Mouse (Mus musculus): ENCODE measurements around the gene Exosc10. TPM values are rescaled to one million over a fixed set of nuclear protein-coding genes. Genes with fewer than 3 reads are reported as not detected.

Exosc10 gene
- polyA plus RNA-seq, 1 experiment from 2014 or later: 97.5 TPM

DNA sequence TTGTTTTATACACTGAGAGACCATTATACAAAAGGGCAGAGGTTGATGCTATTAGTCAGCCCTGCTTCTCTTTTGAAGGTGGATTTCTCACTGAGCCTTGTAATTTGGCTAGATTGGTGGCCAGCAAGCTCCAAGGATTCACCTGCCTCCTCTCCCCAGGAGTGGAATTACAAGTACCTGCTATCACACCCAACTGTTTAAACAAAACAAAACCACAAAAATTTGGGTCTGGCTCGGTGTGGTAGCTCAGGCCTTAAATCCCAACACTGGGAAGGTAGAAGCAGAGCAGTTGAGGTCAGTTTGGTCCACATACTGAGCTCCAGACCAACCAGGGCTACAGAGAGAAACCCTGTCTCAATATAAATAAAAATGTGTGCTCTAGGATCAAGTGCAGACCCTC, 61.6 kb downstream of the Exosc10 start:
- Histone ChIP-seq H3K9ac (replicated peaks) (no peak overlapping the region), H3K4me1 (peaks cover 16% of the 10 kb centered on the region), H3K4me2 (replicated peaks) (no peak overlapping the region), H3K27ac (replicated peaks) (no peak overlapping the region), H3K4me3 (no peak overlapping the region), H3K36me3 (peaks cover 90% of the 10 kb centered on the region), H3K9me3 (no peaks in the 10 kb centered on the region), H3K27me3 (no peaks in the 10 kb centered on the region)
- ATAC-seq (replicated peaks): no peak
- 96% methylated on average over 1 of the region's 1 CpGs for WGBS

DNA sequence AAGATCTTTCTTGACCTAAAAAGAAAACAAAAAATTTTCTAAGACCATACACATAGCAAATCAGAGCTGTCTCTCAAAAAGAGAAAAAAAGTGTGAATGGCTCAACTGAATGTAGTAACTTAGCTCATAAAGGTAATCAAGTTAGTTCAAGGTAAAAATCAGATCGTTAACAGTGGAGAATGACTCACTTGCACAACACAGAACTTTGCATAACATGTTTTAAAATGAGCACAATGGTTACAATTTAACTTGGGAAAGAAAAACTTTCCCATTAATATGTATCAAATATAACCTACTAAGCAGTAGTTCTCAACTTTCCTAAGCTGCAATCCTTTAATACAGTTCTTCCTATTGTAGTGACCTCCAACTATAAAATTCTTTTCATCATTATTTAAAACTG, 62.5 kb downstream of the Exosc10 start:
- 96% methylated on average over 1 of the region's 1 CpGs for WGBS

GRCm38 (mm10) chr4:148622485-148622884, 64.3 kb downstream of the Exosc10 start:
- no peak overlapping the region for H3K4me3 ChIP-seq
- no peak overlapping the region for H3K27ac ChIP-seq (replicated peaks)
- no peaks in the 10 kb centered on the region for H3K9me3 ChIP-seq
- H3K4me2 ChIP-seq (replicated peaks): no peak overlapping the region
- WGBS: 90% methylated on average over 4 of the region's 4 CpGs
- peaks cover 69% of the 10 kb centered on the region for H3K36me3 ChIP-seq
- H3K27me3 ChIP-seq: no peaks in the 10 kb centered on the region
- ATAC-seq (replicated peaks): no peak
- no peak overlapping the region for H3K9ac ChIP-seq (replicated peaks)
- peaks cover 28% of the 10 kb centered on the region for H3K4me1 ChIP-seq

More for the DNA sequence above, 62.5 kb downstream of the Exosc10 start:
- Histone ChIP-seq H3K36me3 (peaks cover 84% of the 10 kb centered on the region), H3K27ac (replicated peaks) (no peak overlapping the region), H3K4me1 (peaks cover 24% of the 10 kb centered on the region), H3K4me2 (replicated peaks) (no peak overlapping the region), H3K27me3 (no peaks in the 10 kb centered on the region), H3K9ac (replicated peaks) (no peak overlapping the region), H3K9me3 (no peaks in the 10 kb centered on the region), H3K4me3 (no peak overlapping the region)
- no peak for ATAC-seq (replicated peaks)

GRCm38 (mm10) chr4:148623609-148624008, 65.4 kb downstream of the Exosc10 start:
- no peak for ATAC-seq (replicated peaks)
- Histone ChIP-seq H3K4me1 (peaks cover 28% of the 10 kb centered on the region), H3K27me3 (no peaks in the 10 kb centered on the region), H3K4me2 (replicated peaks) (no peak overlapping the region), H3K27ac (replicated peaks) (no peak overlapping the region), H3K36me3 (peaks cover 62% of the 10 kb centered on the region), H3K9me3 (no peaks in the 10 kb centered on the region), H3K9ac (replicated peaks) (no peak overlapping the region), H3K4me3 (no peak overlapping the region)
- WGBS: 88% methylated on average over 4 of the region's 4 CpGs

GRCm38 (mm10) chr4:148625010-148625409, 66.8 kb downstream of the Exosc10 start:
- H3K36me3 ChIP-seq: peaks cover 48% of the 10 kb centered on the region

DNA sequence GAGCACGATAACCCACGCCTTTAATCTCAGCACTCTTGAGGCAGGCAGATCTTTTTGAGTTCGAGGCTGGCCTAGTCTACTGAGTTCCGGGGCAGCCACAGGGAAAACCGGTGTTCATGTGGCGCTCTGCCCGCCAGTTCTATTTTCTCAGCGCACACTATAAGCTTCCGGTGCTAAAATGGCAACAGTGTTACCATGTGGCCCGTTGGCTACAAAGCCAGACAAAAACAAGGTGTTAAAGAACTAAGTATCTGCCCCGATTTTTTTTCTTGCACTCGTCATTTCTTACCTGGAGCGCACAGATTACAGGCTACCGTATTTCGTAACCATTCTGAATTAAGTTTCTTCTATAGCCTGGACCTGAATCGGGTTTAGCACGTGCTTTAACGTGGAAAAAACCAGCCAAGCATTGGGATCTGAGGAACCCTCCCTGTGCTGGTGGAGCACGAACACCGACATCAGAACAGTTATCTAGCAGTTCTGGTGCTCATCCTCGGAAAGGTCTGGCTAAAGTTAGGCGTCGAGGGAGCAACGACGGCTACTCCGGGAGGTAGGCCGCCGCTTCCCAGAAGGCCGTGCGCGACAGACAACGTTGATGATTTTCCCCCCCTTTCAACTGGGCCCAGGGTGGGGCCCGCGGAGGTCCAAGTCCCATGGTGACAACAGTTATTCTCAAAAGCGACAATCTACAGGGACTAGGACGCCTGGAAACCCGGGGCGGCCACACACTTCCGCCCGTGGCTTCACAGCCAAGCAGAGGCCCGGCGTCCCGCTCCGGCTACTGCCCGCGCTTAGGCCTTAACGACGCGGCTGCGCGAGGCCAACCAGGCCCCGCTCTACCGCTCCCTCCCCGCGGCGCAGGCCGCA, 67.8 kb downstream of the Exosc10 start:
- no peaks in the 10 kb centered on the region for H3K9me3 ChIP-seq
- H3K4me2 ChIP-seq (replicated peaks): peak overlapping the region; percentile 82
- ATAC-seq (replicated peaks): no peak; the same call in 1 of the 2 replicates
- under 1% methylated on average over 57 of the region's 57 CpGs for WGBS
- H3K27ac ChIP-seq (replicated peaks): peak overlapping the region; percentile 93
- peak overlapping the region; percentile 97 for H3K9ac ChIP-seq (replicated peaks)
- peaks cover 40% of the 10 kb centered on the region for H3K36me3 ChIP-seq
- H3K4me1 ChIP-seq: peaks cover 28% of the 10 kb centered on the region
- no peaks in the 10 kb centered on the region for H3K27me3 ChIP-seq
- H3K4me3 ChIP-seq: peak overlapping the region; percentile 76

More at GRCm38 (mm10) chr4:148625010-148625409, 66.8 kb downstream of the Exosc10 start:
- Histone ChIP-seq H3K4me1 (peaks cover 28% of the 10 kb centered on the region), H3K9me3 (no peaks in the 10 kb centered on the region), H3K4me2 (replicated peaks) (peak overlapping the region; percentile 82), H3K27ac (replicated peaks) (no peak overlapping the region), H3K4me3 (peak overlapping the region; percentile 76; the same call in 1 of the 2 replicates), H3K27me3 (no peaks in the 10 kb centered on the region), H3K9ac (replicated peaks) (no peak overlapping the region)
- WGBS: 87% methylated on average over 10 of the region's 10 CpGs
- ATAC-seq (replicated peaks): no peak

GRCm38 (mm10) chr4:148626623-148627185, 68.5 kb downstream of the Exosc10 start, which contains the start of gene Tardbp:
TSS of gene Tardbp (minus strand) at chr4:148627019.
- Histone ChIP-seq H3K9me3 (no peaks in the 10 kb centered on the region), H3K36me3 (peaks cover 33% of the 10 kb centered on the region), H3K9ac (replicated peaks) (peak within 1 kb of the TSS; percentile 97), H3K4me1 (peaks cover 28% of the 10 kb centered on the region), H3K4me3 (peak within 1 kb of the TSS; percentile 76), H3K27me3 (no peaks in the 10 kb centered on the region), H3K4me2 (replicated peaks) (peak within 1 kb of the TSS; percentile 82), H3K27ac (replicated peaks) (peak within 1 kb of the TSS; percentile 93)
- ATAC-seq (replicated peaks): peak; percentile 97
- WGBS: under 1% methylated on average over 51 of the region's 51 CpGs

DNA sequence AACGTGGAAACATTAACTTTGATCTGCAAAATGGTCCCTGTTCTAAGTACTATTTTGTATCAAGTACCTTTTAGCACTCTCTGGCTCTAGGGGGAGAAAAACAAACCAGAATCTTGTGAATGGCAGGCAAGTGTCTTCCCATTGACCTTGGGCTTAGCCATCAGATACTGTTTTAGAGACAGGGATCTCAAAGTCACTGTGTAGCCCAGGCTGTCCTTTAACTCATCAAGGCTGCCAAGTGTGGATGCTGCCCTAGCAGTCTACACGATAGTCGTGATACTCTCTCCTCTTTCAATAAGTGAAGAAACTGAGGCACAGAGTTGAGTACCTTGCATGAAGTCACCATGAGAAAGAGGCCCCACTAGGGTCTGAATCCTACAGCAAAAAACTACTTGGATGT, 69.0 kb downstream of the Exosc10 start:
- Histone ChIP-seq H3K9me3 (no peaks in the 10 kb centered on the region), H3K27ac (replicated peaks) (no peak overlapping the region), H3K27me3 (no peaks in the 10 kb centered on the region), H3K4me2 (replicated peaks) (peak overlapping the region; percentile 82), H3K4me1 (peaks cover 28% of the 10 kb centered on the region), H3K4me3 (peak overlapping the region; percentile 76), H3K9ac (replicated peaks) (0 out of 2 replicates have a peak overlapping the region, but pooled peaks have one; percentile 10), H3K36me3 (peaks cover 28% of the 10 kb centered on the region)
- WGBS: 62% methylated on average over 3 of the region's 3 CpGs
- ATAC-seq (replicated peaks): peak; percentile 48

Other genes with a start within 250 kb of the Exosc10 start
- gene Ubiad1, start 113.7 kb upstream of the Exosc10 start, polyA plus RNA-seq (2015; fragmentation: Nextera tagmentation; extraction: Ambion mirVana): 18.4 and 19.0 TPM in 2 replicates
- gene Mtor, start 109.8 kb upstream of the Exosc10 start, polyA plus RNA-seq (2015; fragmentation: Nextera tagmentation; extraction: Ambion mirVana): 22.6 and 25.1 TPM in 2 replicates
- 0.33 and 0.38 TPM in 2 replicates for gene Angptl7, start 58.0 kb upstream of the Exosc10 start, polyA plus RNA-seq (2015; fragmentation: Nextera tagmentation; extraction: Ambion mirVana)
- gene Srm, start 33.1 kb downstream of the Exosc10 start, polyA plus RNA-seq (2015; fragmentation: Nextera tagmentation; extraction: Ambion mirVana): 178 and 180 TPM in 2 replicates
- gene Masp2, start 44.1 kb downstream of the Exosc10 start, polyA plus RNA-seq (2015; fragmentation: Nextera tagmentation; extraction: Ambion mirVana): 0.68 and 1.1 TPM in 2 replicates
- 272 and 274 TPM in 2 replicates for gene Tardbp, start 68.6 kb downstream of the Exosc10 start, polyA plus RNA-seq (2015; fragmentation: Nextera tagmentation; extraction: Ambion mirVana)
- not detected in 2 replicates for gene Gm572, start 84.9 kb downstream of the Exosc10 start, polyA plus RNA-seq (2015; fragmentation: Nextera tagmentation; extraction: Ambion mirVana)
- 0.68 and 1.1 TPM in 2 replicates for gene Casz1, start 246.0 kb downstream of the Exosc10 start, polyA plus RNA-seq (2015; fragmentation: Nextera tagmentation; extraction: Ambion mirVana)

All from forebrain, embryonic 15.5 days (tissue).